Mouse (Mus musculus): Measurements from ENCODE around the gene Hnrnpm. TPM values are rescaled to one million over a fixed set of nuclear protein-coding genes. Genes with fewer than 3 reads are reported as not detected.
"Not testable (repeated sequence)": the region's sequence is repeated elsewhere in the genome, so short reads cannot be mapped to it uniquely, and the experiment has no call there.

Gene Hnrnpm
- 315 and 351 TPM in 2 replicates for polyA plus RNA-seq (2015; fragmentation: Nextera tagmentation; extraction: Ambion mirVana)

- Histone ChIP-seq H3K4me3 (ENCODE audit: low read length) (peak within 1 kb of the TSS; percentile 97), H3K9me3 (ENCODE audit: control insufficient read depth, low read length) (no peaks in the 10 kb centered on the region), H3K27me3 (ENCODE audit: control insufficient read depth, insufficient read depth, low read depth, low read length) (no peaks in the 10 kb centered on the region), H3K4me2 (ENCODE audit: low read depth, low read length) (peak within 1 kb of the TSS; percentile 71), H3K9ac (ENCODE audit: low read length) (peak within 1 kb of the TSS; percentile 40), H3K27ac (ENCODE audit: low read length) (no peak within 1 kb of the TSS), H3K36me3 (ENCODE audit: control insufficient read depth, insufficient read depth, low read length) (peaks cover 3% of the 10 kb centered on the region), H3K4me1 (replicated peaks; ENCODE audit: control insufficient read depth, insufficient read depth, low read length) (peaks cover 25% of the 10 kb centered on the region)
- 74% methylated on average over 1 of the region's 1 CpGs for WGBS
- no peak for ATAC-seq (ENCODE audit: low read depth)
Measured at GRCm38 (mm10) chr17:33686760-33687159, at the start of gene Hnrnpm. Gene Hnrnpm, minus strand, starts transcription at chr17:33686860.

- 43% methylated on average over 10 of the region's 10 CpGs for WGBS
Measured at GRCm38 (mm10) chr17:33733526-33733925, 46.9 kb upstream of the Hnrnpm start.

GRCm38 (mm10) chr17:33732556-33733083 lies 46.0 kb upstream of the Hnrnpm start:
- H3K9me3 ChIP-seq (ENCODE audit: control insufficient read depth, low read length); H3K27me3 ChIP-seq (ENCODE audit: control insufficient read depth, insufficient read depth, low read depth, low read length); ATAC-seq (ENCODE audit: low read depth); H3K27ac ChIP-seq (ENCODE audit: low read length); H3K4me3 ChIP-seq (ENCODE audit: low read length); H3K36me3 ChIP-seq (ENCODE audit: control insufficient read depth, insufficient read depth, low read length); H3K4me1 ChIP-seq (replicated peaks; ENCODE audit: control insufficient read depth, insufficient read depth, low read length); H3K4me2 ChIP-seq (ENCODE audit: low read depth, low read length); H3K9ac ChIP-seq (ENCODE audit: low read length): not testable (repeated sequence)
- 58% methylated on average over 9 of the region's 9 CpGs for WGBS

More at GRCm38 (mm10) chr17:33733526-33733925, 46.9 kb upstream of the Hnrnpm start:
- not testable (repeated sequence) for H3K9ac ChIP-seq (ENCODE audit: low read length); H3K36me3 ChIP-seq (ENCODE audit: control insufficient read depth, insufficient read depth, low read length); H3K4me1 ChIP-seq (replicated peaks; ENCODE audit: control insufficient read depth, insufficient read depth, low read length); H3K9me3 ChIP-seq (ENCODE audit: control insufficient read depth, low read length); ATAC-seq (ENCODE audit: low read depth); H3K4me2 ChIP-seq (ENCODE audit: low read depth, low read length); H3K27ac ChIP-seq (ENCODE audit: low read length); H3K4me3 ChIP-seq (ENCODE audit: low read length); H3K27me3 ChIP-seq (ENCODE audit: control insufficient read depth, insufficient read depth, low read depth, low read length)

GRCm38 (mm10) chr17:33729215-33729614 lies 42.6 kb upstream of the Hnrnpm start:
- Histone ChIP-seq H3K4me3 (ENCODE audit: low read length) (no peak overlapping the region), H3K9ac (ENCODE audit: low read length) (no peak overlapping the region), H3K4me1 (replicated peaks; ENCODE audit: control insufficient read depth, insufficient read depth, low read length) (no peaks in the 10 kb centered on the region), H3K27me3 (ENCODE audit: control insufficient read depth, insufficient read depth, low read depth, low read length) (no peaks in the 10 kb centered on the region), H3K27ac (ENCODE audit: low read length) (no peak overlapping the region), H3K9me3 (ENCODE audit: control insufficient read depth, low read length) (no peaks in the 10 kb centered on the region), H3K4me2 (ENCODE audit: low read depth, low read length) (no peak overlapping the region), H3K36me3 (ENCODE audit: control insufficient read depth, insufficient read depth, low read length) (no peaks in the 10 kb centered on the region)
- no peak for ATAC-seq (ENCODE audit: low read depth)
- 44% methylated on average over 2 of the region's 2 CpGs for WGBS

- Histone ChIP-seq H3K27ac (ENCODE audit: low read length) (no peak overlapping the region), H3K9me3 (ENCODE audit: control insufficient read depth, low read length) (no peaks in the 10 kb centered on the region), H3K4me1 (replicated peaks; ENCODE audit: control insufficient read depth, insufficient read depth, low read length) (no peaks in the 10 kb centered on the region), H3K36me3 (ENCODE audit: control insufficient read depth, insufficient read depth, low read length) (no peaks in the 10 kb centered on the region), H3K27me3 (ENCODE audit: control insufficient read depth, insufficient read depth, low read depth, low read length) (no peaks in the 10 kb centered on the region), H3K9ac (ENCODE audit: low read length) (no peak overlapping the region), H3K4me3 (ENCODE audit: low read length) (no peak overlapping the region), H3K4me2 (ENCODE audit: low read depth, low read length) (no peak overlapping the region)
- no peak for ATAC-seq (ENCODE audit: low read depth)
- WGBS: 74% methylated on average over 2 of the region's 2 CpGs
Measured at GRCm38 (mm10) chr17:33728396-33728795, 41.7 kb upstream of the Hnrnpm start.

GRCm38 (mm10) chr17:33719736-33720378 lies 33.2 kb upstream of the Hnrnpm start:
- H3K4me3 ChIP-seq (ENCODE audit: low read length): no peak overlapping the region
- no peaks in the 10 kb centered on the region for H3K36me3 ChIP-seq (ENCODE audit: control insufficient read depth, insufficient read depth, low read length)
- H3K27me3 ChIP-seq (ENCODE audit: control insufficient read depth, insufficient read depth, low read depth, low read length): no peaks in the 10 kb centered on the region
- no peaks in the 10 kb centered on the region for H3K4me1 ChIP-seq (replicated peaks; ENCODE audit: control insufficient read depth, insufficient read depth, low read length)
- H3K9me3 ChIP-seq (ENCODE audit: control insufficient read depth, low read length): no peaks in the 10 kb centered on the region
- H3K4me2 ChIP-seq (ENCODE audit: low read depth, low read length): no peak overlapping the region
- no peak overlapping the region for H3K27ac ChIP-seq (ENCODE audit: low read length)
- no peak overlapping the region for H3K9ac ChIP-seq (ENCODE audit: low read length)
- no peak for ATAC-seq (ENCODE audit: low read depth)
- WGBS: 91% methylated on average over 7 of the region's 7 CpGs

GRCm38 (mm10) chr17:33718944-33719725 lies 32.5 kb upstream of the Hnrnpm start:
- WGBS: 43% methylated on average over 10 of the region's 10 CpGs
- Histone ChIP-seq H3K36me3 (ENCODE audit: control insufficient read depth, insufficient read depth, low read length) (no peaks in the 10 kb centered on the region), H3K9ac (ENCODE audit: low read length) (no peak overlapping the region), H3K9me3 (ENCODE audit: control insufficient read depth, low read length) (no peaks in the 10 kb centered on the region), H3K4me3 (ENCODE audit: low read length) (peak overlapping the region; percentile 92), H3K27ac (ENCODE audit: low read length) (no peak overlapping the region), H3K4me2 (ENCODE audit: low read depth, low read length) (peak overlapping the region; percentile 41), H3K4me1 (replicated peaks; ENCODE audit: control insufficient read depth, insufficient read depth, low read length) (no peaks in the 10 kb centered on the region), H3K27me3 (ENCODE audit: control insufficient read depth, insufficient read depth, low read depth, low read length) (no peaks in the 10 kb centered on the region)
- no peak for ATAC-seq (ENCODE audit: low read depth)

GRCm38 (mm10) chr17:33718384-33718881 lies 31.8 kb upstream of the Hnrnpm start, which contains the start of gene March2:
Gene March2, minus strand, starts transcription at chr17:33718670.
- ATAC-seq (ENCODE audit: low read depth): peak; percentile 100

GRCm38 (mm10) chr17:33717982-33718381 lies 31.3 kb upstream of the Hnrnpm start:
- 8% methylated on average over 8 of the region's 8 CpGs for WGBS
- Histone ChIP-seq H3K9me3 (ENCODE audit: control insufficient read depth, low read length) (no peaks in the 10 kb centered on the region), H3K9ac (ENCODE audit: low read length) (peak overlapping the region; percentile 81), H3K36me3 (ENCODE audit: control insufficient read depth, insufficient read depth, low read length) (no peaks in the 10 kb centered on the region), H3K4me1 (replicated peaks; ENCODE audit: control insufficient read depth, insufficient read depth, low read length) (no peaks in the 10 kb centered on the region), H3K4me3 (ENCODE audit: low read length) (peak overlapping the region; percentile 92), H3K27me3 (ENCODE audit: control insufficient read depth, insufficient read depth, low read depth, low read length) (no peaks in the 10 kb centered on the region), H3K4me2 (ENCODE audit: low read depth, low read length) (peak overlapping the region; percentile 93), H3K27ac (ENCODE audit: low read length) (0 out of 2 replicates have a peak overlapping the region, but pooled peaks have one; percentile 1)
- ATAC-seq (ENCODE audit: low read depth): no peak

More at GRCm38 (mm10) chr17:33718384-33718881, 31.8 kb upstream of the Hnrnpm start, which contains the start of gene March2:
- Histone ChIP-seq H3K27me3 (ENCODE audit: control insufficient read depth, insufficient read depth, low read depth, low read length) (no peaks in the 10 kb centered on the region), H3K9me3 (ENCODE audit: control insufficient read depth, low read length) (no peaks in the 10 kb centered on the region), H3K4me3 (ENCODE audit: low read length) (peak within 1 kb of the TSS; percentile 92), H3K4me2 (ENCODE audit: low read depth, low read length) (peak within 1 kb of the TSS; percentile 93), H3K4me1 (replicated peaks; ENCODE audit: control insufficient read depth, insufficient read depth, low read length) (no peaks in the 10 kb centered on the region), H3K27ac (ENCODE audit: low read length) (0 out of 2 replicates have a peak within 1 kb of the TSS, but pooled peaks have one; percentile 1), H3K36me3 (ENCODE audit: control insufficient read depth, insufficient read depth, low read length) (no peaks in the 10 kb centered on the region), H3K9ac (ENCODE audit: low read length) (peak within 1 kb of the TSS; percentile 81)
- WGBS: under 1% methylated on average over 40 of the region's 46 CpGs
